12 mouse cellular contexts compared by ENCODE assay signal in genomic region chr9:98297937-98298595, GRCm38 (mm10). TPM values are rescaled to one million over a fixed set of nuclear protein-coding genes. Genes with fewer than 3 reads are reported as not detected.
DNase-seq lines count a peak whose midpoint lies in the region; ATAC-seq and TF ChIP-seq lines count a peak whose summit lies in the region.
"Had no signal": no experiment of that assay in that cellular context is flagged by ENCODE, and none has a peak within 500 bp of the region (broad histone marks: within the 10 kb centered on the region; RNA-seq: fewer than 3 reads in every experiment).

No protein-coding gene starts in this region.

- peak overlapping the region; percentile 60; the same call in 1 of the 2 replicates for H3K4me3 ChIP-seq in heart, embryonic 13.5 days
- H3K4me3 ChIP-seq in liver, adult 2 months (ENCODE audit: insufficient read depth, low read depth, low read length): no peak overlapping the region

- peaks cover 5% of the 10 kb centered on the region; the same call in 1 of the 2 replicates for H3K36me3 ChIP-seq in heart, embryonic 13.5 days
- no peaks in the 10 kb centered on the region for H3K36me3 ChIP-seq in liver, adult 2 months (ENCODE audit: control insufficient read depth, insufficient read depth, low read length)
- H3K36me3 ChIP-seq: hindbrain, embryonic 10.5 days had no signal

- H3K79me2 ChIP-seq in liver, adult 2 months (ENCODE audit: control insufficient read depth, insufficient read depth, low read length): peaks cover 3% of the 10 kb centered on the region; the same call in 1 of the 2 replicates

- peak overlapping the region; percentile 82 for H3K9ac ChIP-seq in heart, embryonic 13.5 days
- H3K9ac ChIP-seq in liver, adult 2 months (ENCODE audit: low read depth, low read length): no peak overlapping the region
- H3K9ac ChIP-seq: forebrain, embryonic 13.5 days had no signal

- DNase-seq in heart, adult 8-10 months (ENCODE audit: low spot score): no peak
- peak; percentile 19 for DNase-seq in thymus, postnatal 4 days
- DNase-seq in thymus, postnatal 25 days: no peak
- peak; percentile 80 for DNase-seq in liver, adult 2 months (ENCODE audit: extremely low read depth, low read depth, low spot score)
- no peak for DNase-seq in gastrocnemius, postnatal 10 days
- no peak for DNase-seq in left cerebral cortex, adult 8-10 months (ENCODE audit: low spot score in 2 of 2)
- no peak for DNase-seq in thymus, postnatal 10 days (ENCODE audit: low spot score in 2 of 2)
- DNase-seq: cerebellum, postnatal 25 days; left cerebral cortex, postnatal 4 days had no signal

- H3K27me3 ChIP-seq in heart, embryonic 13.5 days (replicated peaks): no peaks in the 10 kb centered on the region; the same call in 1 of the 2 replicates
- H3K27me3 ChIP-seq in liver, adult 2 months (ENCODE audit: control insufficient read depth, insufficient read depth, low read length): no peaks in the 10 kb centered on the region
- H3K27me3 ChIP-seq: forebrain, embryonic 13.5 days had no signal

- no peak for TF ChIP-seq POLR2A in liver, adult 2 months (IDR thresholded peaks at IDR 0.05; ENCODE audit: extremely low read depth, insufficient read depth, low read length)

- H3K9me3 ChIP-seq in heart, embryonic 13.5 days: no peaks in the 10 kb centered on the region
- H3K9me3 ChIP-seq: forebrain, embryonic 13.5 days; hindbrain, embryonic 10.5 days had no signal

- H3K27ac ChIP-seq in heart, embryonic 13.5 days (replicated peaks): peak overlapping the region; percentile 69
- H3K27ac ChIP-seq in liver, adult 2 months (replicated peaks; ENCODE audit: insufficient read depth, low read depth, low read length): no peak overlapping the region
- H3K27ac ChIP-seq: forebrain, embryonic 13.5 days had no signal

- peaks cover 13% of the 10 kb centered on the region for H3K4me1 ChIP-seq in heart, embryonic 13.5 days
- peaks cover 5% of the 10 kb centered on the region; the same call in 1 of the 2 replicates for H3K4me1 ChIP-seq in liver, adult 2 months (ENCODE audit: control insufficient read depth, insufficient read depth, low read length)

- WGBS in heart, embryonic 13.5 days: 73% methylated on average over 6 of the region's 6 CpGs
- WGBS in liver, adult 2 months: 76% methylated on average over 6 of the region's 6 CpGs

- TF ChIP-seq CTCF in liver, adult 2 months (IDR thresholded peaks at IDR 0.05; ENCODE audit: low read depth, low read length): no peak

- H3K4me2 ChIP-seq in heart, embryonic 13.5 days: peak overlapping the region; percentile 91

- no peak for ATAC-seq in heart, embryonic 13.5 days (ENCODE audit: extremely low read depth, insufficient number of reproducible peaks, low FRiP score, low TSS enrichment)

RNA-seq across cellular contexts. Expression of gene Nmnat3, which starts 10.8 kb away (rescaled TPM):
- polyA plus RNA-seq in heart, embryonic 13.5 days (2015; fragmentation: Nextera tagmentation; extraction: Ambion mirVana): 8.7 and 9.4 TPM in 2 replicates
- total RNA-seq in heart, adult 8-10 months (2022): 10 to 100 TPM; 17.2 to 24.1 (median 19.5) TPM
- 8.5 and 9.2 TPM in 2 replicates for total RNA-seq in liver, adult 2 months (2014; rRNA removed)
- 10.7 and 11.1 TPM in 2 replicates for polyA plus RNA-seq in liver, adult 2 months (2012; rRNA removed)
- total RNA-seq in gastrocnemius, postnatal 10 days (2021): 10 to 100 TPM; 11.9 TPM
- 1 to 10 TPM; 3.9 to 5.1 (median 4.0) TPM for total RNA-seq in left cerebral cortex, adult 8-10 months (2022)

Comparison
In these comparisons a context has a peak if more than half of its experiments do, and no peak if none do; other contexts are left out.
1. DNase-seq: peak in thymus, postnatal 4 days (single experiment) and liver, adult 2 months (single experiment); none in heart, adult 8-10 months (single experiment), thymus, postnatal 25 days (single experiment), gastrocnemius, postnatal 10 days (single experiment), left cerebral cortex, adult 8-10 months (0 of 2) and thymus, postnatal 10 days (0 of 2).